Mouse (Mus musculus) lung, postnatal 10 days (tissue): ENCODE results near the gene Col25a1.

Experiments
- DNase-seq: peaks from one replicate; pipeline ENCODE4 v3.0.0; 2021

Gene Col25a1

DNA sequence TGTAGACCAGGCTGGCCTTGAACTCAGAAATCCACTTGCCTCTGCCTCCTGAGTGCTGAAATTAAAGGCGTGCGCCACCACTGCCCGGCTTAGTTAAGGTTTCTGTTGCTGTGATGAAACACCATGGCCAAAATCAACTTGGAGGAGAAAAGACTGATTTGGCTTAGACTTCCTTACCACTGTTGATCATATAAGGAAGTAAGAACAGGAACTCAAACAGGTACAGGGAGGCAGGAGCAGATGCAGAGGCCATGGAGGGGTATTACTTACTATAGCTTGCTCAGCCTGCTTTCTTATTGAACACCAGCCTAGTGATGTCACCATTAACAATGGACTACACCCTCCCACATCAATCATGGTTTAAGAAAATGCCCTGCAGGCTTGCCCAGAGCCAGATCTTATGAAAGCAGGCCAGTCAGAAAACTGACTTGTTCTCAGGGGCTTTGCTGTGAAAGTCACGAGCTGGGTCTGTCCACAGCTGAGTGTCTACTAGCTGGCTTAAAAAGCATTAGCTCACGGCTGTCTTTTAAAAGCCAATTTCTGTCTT is 249.1 kb downstream of the Col25a1 start:
- no peak for DNase-seq

DNA sequence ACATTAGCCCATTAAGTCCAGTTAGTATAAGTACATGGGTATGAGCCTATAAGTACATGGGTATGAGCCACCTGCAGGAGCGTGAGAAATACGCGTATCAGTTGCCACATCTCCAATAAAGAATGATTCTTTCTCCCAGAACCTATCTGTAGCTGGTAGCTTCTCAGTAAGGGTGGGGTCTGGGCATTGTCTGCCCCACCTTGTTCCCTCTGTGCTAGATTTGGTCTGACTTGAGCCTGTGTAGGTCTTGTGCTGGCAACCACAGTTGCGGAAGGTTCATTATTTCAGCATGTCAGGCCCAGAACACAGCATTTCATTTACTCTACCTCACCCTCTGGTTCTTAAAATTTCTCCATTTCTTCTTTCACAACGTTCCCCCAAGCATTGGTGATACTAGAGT is 250.4 kb downstream of the Col25a1 start:
- DNase-seq, result no peak

DNA sequence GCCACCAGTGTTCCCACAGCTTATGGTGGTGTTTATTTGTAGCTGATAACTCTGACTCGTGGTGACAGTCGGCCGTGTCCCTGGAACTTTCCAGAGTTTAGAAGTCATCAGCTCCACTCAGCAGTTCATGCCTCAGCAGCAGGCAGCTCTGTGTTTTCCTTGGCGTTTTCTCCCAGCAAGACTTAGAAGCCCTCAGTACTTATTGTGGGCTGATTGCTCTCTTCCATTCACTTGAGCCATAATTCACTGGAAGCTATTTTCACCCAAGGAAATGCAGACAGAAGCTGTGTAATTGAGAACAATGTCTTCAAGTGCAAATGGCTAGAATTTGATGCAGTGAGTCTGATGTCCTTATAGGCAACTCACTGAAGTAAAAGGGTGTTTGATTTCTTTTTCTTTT is 254.6 kb downstream of the Col25a1 start:
- no peak for DNase-seq

DNA sequence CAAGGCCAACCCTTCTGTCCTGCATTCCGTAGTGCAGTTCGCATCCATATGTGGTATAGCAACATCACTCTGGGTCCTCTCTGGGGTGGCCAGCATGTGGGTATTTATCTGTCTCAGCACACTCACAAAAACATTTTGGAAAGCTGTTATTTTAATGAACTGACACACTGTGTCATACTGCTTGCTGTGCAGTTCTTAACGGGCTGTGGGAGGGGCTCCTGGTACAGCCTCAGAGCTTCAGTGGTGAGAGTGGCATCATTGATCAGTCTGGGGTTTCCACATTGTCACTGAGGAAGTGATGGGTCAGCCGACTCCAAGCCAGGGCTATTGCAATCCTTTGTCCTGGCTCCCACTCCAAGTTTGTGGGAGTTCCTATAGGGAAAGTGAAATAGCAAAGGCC is 255.9 kb downstream of the Col25a1 start:
- no peak for DNase-seq

DNA sequence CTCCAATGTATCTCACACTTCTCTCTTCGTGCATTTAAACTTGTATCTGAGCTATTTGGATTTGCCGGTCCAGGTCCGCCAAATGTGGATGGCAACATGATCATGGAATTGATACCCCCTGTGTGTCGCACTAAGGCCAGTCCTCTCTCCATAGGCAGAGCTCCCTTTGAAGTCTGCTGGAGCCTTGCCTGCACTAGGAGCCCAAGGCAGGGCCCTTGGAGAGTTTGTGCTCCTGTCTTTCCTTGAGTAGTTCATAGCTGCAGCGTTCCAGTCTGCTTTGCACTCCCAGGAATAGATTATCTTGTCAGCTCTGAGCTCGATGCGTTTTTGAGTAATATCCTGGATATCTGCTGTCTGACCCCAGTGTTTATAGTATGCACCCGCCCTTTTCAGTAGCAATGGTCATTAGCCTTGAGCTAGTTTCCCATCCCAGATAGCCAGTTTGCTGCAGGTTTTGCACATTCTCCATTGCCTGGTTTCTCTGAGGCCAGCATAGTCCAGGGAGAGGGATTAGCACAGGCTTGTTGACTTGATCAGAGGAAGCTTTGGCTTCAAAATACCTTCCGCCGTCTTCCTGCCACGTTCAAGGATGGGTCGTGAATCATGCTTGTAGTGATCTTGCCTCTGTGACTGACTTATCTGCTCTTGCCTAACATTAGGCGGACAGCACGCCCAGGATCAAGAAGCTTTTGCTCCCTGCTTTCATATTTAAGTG is 258.1 kb downstream of the Col25a1 start:
- no peak for DNase-seq

DNA sequence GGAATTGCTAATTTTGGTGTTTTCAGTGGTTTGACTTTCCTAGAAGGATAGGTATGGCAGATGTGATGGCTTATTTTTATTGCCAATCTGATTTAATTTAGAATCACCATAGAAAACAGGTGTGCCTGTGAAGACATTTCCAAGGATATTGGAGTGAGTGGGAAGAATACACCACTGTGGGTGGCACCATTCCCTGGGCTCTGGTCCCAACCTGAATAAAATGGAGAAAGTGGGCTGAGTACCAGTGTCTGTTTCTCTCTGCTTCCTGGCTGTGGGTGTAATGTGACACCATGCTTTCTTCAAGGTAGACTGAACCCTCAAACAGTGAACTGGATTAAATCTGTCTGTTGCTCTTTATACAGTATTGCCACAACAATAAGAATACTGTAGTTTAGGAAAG is 265.3 kb downstream of the Col25a1 start:
- no peak for DNase-seq

DNA sequence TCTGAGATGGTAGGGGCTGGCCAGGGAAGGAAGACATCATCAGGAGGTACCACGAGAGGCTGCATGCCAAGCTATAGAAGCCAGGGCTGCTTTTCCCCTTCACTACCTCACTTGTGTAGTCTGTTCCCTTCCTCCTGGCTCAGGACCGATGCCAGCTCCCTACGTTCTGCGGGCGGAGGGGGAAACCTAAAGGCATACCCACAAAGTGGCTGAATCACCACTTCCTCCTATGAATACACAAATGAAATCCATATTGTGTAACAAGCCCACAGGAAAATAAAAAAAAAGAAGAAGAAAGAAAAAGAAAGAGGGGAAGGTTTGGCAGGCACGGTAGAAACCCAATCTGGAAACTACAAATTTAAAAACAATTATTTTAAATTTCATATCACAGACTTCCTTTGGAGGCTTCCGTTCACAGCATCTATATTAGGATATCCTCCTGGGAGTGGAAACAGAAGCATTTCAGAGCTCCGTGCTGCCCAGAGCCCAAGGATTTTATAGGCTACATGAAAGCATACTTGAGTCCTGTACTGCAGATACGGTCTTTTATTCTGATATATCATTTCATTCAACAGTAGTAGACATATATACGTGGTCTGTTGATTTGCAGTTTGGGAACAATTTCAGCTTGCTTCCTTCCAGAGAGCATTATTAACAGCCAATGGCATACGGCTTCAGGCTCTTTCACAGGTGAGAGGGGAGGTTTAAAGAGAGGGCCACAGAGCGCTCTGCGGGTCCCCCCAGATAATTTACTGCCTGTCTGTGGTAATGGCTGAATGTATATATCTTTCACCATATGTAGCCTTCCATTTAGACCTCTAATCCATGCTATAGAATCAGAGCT is 269.6 kb downstream of the Col25a1 start:
- peak; percentile 24 for DNase-seq

DNA sequence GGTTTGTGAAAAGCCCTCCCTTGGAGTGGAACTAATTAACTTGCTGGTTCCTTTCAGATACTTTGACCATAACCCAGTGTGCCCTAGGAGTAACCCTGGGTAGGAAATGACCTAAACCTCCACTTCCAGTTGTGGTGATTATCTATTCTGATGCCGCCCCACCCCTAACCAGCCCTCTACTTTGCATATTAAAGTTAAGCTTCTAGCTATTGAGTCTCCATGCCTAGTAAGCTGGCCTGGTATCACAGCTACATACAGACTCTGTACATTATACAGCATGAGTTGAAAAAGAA is 270.2 kb downstream of the Col25a1 start:
- DNase-seq, result no peak

DNA sequence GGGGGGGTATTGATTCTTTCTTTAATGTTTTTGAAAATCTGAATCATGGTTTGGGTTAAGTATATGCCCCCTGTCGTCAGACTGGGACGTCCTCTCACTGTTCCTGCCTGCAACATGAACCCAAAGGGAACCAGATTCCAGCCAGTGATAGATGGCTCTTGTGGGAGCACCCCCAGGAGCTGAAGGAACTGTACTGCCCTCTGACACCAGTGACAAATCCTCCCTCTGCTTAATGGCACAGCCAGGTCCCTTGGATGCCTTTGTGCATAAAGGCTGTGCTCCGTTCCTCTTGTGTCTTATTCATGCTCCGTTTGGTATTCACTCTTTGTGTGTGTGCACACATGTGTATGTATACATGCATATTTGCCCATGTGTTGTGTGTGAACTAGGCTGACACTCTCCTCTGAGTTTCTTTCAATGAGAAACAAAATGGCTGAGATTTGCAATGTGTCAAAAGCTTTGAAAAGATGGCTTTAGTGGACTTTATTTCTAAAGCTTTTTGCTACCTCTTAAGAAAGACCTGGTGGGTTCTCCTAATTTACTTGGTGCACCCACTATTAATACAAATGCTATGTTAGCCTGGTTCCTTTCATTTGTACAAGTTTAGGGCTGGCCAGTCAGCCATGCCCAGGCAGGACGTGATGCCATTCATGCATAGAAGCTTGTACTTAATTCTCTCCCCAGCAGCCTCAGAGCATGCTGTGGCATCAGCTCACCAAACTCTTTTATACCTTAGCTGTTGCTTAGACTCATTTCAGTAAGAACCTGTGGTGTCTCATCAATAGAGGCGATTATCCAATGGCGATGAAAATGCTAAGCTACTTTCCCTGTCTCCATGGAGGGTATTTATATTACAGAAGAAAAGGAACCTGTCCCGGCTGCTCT is 273.5 kb downstream of the Col25a1 start:
- DNase-seq, result no peak

DNA sequence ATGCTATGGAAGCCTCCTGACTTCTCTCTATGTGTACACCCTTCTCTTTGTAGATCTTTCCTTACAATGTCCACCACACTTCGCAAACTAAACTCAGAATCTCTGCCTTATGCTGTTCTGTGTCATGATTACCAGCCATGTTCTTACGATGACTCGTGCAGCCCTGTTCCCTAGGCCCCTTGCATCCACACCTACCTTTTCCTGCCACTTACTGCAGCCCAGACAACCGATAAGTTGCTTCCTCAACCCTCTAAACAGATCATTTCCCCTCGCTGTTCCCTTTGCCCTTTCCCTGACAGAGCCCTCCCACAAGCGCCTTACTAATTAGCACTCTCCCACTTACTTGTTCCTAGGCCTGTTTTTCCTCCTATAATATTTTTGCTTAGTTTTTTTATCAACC is 275.9 kb downstream of the Col25a1 start:
- DNase-seq, result no peak

DNA sequence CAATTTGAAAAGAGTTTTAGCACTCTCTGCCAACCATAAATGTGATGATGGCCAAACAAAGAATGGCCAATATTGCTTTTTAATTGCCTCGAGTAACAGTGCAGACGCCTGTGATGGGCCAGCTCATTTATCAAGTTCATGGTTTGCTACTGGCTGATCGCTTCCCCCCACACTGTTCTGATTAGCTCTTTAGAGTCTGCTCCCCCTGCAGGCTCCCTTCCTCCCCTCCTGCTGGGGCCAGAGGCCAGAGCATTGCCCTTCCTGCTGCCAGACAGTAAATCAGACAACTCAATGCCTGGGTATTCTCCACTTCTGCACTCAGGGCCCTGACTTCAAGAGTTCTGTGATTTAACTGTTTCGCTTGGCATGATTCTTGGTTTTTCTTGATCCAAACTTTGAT is 281.9 kb downstream of the Col25a1 start:
- no peak for DNase-seq

DNA sequence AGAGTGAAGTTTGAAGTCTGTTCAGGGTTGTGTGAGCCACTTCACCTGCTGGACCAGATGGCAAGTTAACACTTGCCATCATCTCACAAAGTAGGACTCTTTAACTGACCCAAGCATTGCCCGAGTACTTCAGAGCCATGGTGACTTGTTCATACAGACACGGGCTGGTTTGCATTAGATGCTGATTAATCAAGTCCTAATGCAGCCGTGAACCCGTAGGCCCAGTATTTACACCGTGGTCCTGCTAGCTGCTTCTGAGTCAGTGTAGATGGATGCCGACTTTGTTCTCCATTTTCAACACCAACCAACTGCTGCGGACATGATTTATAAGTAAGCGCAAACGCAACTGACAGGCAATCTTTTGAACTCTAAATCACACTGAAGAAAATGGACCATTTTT is 287.6 kb downstream of the Col25a1 start:
- no peak for DNase-seq

DNA sequence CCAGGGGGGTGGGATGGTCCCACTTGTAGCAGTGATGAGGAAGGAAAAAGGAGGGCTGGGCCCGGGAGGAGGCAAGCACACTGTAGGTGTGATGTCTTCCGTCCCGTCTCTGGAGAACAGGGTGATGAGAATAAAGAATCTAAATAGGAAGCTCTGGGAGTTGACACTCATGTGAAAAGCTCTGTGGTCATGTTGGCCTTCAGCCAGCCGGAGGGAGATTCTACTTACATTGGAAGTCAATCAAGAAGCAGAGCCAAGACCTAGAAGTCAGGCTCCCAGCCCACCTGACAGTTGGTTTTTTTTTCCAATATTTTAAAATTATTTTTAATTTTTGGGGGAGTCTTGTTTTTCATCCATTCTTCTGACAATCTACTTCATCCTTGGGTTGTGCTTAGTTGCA is 297.5 kb downstream of the Col25a1 start:
- no peak for DNase-seq

DNA sequence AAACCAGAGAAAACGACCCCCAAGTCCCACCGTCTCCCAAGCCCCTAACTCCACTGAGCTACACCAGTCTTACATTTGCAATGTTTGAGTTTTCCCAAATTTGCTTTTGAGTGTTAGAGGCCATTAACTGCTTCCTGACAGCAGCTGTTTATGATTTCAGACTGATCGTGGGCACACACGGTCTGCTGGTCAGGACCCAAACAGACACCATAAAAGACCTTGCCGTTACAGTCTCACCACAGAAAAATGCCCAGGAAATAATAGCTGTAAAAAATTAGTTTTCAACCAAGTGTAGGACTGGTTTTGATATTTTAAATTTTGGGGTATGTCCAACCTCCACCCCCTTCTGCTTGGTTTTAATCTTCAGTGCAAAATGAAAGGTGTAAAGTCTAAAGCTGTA is 298.8 kb downstream of the Col25a1 start:
- DNase-seq, result no peak

DNA sequence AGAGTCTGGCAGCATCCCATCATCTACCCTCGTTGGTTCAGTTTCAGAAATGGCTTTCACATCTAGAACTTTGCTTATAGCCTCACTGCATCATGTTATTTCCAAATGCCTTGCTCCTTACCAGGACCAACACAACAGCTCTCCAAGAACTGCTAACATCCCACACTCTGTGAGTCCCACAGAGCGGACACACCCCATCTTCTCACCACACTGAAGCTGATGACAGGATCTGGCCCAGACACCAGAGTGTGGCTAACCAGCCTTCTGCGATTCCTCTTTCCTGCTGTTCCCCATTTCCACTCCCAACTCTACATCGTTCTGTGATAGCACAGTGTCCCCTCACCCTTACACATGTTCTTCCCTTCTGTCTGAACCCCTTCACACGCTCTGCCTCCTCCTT is 301.5 kb downstream of the Col25a1 start:
- no peak for DNase-seq

DNA sequence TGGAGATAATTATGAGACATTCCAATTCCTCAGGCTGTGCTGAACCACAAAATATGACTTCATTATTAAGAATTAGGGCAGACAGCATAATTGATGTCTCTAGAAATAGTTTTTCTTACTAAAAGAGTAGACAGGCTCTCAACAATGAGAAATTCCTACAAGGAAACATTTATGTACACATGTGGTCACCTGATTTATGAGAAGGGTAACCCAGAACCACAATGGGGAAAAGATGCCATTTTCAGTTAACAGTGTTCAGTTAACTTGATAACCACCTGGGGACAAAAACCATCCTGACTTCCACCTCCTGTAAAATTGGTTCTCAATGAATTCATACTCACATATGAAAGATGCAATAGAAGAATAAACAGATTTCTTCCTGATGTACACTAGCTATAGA is 305.7 kb downstream of the Col25a1 start:
- DNase-seq, result no peak

DNA sequence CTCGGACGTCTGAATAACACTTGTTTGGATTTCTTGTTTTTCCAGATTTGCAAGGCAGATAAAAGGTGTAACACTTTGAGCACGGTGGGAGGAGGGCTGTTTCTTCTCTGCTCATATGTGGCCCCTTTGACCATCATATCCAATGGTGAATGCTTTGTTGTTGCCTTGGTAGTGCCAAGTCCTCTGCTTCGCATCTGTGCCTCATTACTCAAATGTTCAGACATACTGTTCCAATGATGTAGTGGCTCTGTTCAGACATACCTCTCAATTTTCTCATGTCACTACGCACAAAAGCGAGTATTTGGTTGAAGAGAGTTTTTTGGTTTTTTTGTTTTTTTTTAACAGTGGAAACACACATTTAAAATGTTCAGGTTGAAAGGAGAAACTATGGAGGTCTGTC is 308.5 kb downstream of the Col25a1 start:
- DNase-seq, result no peak

DNA sequence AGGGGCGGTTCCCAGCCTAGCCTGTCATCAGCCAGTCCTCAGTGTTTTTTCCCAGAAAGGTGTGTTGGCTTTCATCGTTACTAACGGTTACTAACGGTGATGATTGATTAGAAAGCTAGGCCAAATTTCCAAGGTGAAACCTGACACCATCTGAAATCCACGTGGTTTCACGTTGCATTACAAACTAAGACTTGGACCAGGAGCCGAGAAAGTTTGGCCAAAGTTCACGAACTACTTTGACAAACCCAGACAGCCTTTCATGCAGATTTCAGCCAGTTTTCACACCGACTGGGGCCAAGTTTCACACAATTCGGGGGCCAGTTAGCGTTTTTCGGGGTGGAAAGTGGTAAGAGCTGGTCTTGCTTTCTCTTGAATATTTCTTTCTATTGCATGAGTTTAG is 309.4 kb downstream of the Col25a1 start:
- peak; percentile 3 for DNase-seq

DNA sequence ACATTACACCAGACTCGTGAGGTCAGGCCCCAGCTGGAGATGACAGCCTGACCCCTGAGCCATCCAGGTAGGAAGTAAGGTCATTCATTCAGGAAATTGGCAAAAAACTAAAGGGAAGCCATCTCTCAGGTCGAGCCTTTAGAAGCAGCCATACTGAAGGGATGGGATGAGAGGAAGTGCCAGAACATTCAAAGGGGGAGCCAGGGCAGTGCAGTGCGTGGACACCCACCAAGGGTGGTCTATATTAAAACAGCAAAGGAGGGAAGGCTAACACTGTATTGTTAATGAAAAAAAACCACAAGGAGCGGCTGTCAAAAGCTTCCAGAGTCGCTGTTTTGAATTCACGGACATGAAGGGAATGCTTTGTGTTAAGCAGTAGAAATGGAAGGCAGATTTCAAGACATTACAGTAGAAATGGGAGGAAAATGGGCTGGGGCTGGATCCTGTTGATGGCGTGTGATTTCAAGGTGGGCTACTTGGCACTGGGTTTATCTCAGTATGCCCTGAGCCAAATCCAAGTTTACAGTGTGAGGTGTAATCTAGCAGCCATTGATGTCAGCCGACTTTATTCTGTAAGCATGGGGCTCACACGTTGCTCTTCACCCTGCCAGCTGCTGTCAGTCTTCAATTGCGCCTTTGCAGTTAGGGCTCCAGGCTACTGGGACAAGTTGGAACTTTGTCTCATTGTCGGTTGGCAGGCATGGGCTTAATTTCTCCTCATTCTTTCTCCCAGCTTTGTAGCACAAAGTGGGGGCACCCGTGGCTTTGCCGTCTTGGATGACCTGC is 312.7 kb downstream of the Col25a1 start:
- DNase-seq, result no peak

DNA sequence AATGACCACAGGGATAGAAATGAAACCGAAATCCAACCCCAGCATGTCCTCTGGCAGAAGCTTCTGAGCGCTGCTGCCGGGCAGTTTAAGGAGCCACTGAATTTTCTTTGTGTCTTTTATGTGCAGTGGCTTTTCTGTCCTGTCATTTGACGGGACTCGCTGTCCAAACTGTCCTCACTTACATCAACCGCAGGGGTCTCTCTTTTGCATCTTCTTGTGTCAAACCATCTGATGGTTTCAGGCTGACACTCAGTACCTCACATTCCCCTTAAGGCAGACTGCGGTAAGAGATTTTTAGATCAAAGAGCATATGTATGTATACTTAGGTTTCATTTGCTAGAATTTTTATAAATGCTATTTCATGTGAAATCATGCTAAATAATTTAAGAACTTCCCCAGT is 318.6 kb downstream of the Col25a1 start:
- no peak for DNase-seq

DNA sequence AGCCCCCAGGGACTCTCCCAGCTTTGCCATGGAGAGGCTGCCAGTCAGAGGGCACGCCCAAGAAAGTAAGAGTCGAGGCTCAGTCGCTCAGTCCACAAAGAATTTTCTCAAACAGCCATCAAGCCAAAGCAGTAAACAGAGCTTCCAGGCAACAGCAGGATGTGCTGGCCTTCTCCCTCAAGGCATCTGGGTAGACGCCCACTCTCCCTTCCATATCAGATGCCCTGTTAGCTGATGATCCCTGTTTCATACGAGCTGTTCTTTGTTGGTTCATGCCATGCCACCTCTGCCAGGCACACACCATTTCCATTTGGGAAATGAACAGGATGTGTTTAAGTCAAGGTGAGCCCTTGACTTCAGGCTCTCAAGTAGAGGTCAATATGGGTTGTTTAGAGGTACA is 334.1 kb downstream of the Col25a1 start:
- DNase-seq, result no peak

DNA sequence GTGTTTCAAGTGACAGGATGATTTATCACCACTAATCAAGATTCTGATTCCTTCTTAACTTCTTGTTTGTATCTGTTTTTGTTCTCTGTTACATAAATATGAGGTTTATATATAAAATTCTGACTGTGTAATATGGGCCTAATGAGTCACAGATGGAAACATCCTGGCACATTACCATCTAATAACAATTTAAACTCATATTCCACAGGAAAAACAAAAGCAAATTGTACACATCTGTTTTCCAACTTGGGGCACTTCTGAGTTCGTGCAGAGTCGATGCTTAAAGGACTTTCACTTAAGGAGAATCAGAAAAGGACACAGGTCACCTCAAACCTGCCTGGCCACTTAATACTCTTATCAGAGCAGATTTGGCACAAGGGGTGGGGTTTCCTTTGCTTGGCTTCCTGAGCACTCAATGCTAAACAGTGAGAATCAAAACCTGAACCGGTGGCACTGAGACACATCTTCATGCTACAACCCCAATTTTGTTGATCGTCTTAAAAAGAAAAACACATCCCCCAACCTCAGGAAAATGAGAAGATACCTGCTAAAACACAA is 342.0 kb downstream of the Col25a1 start:
- DNase-seq, result peak; percentile 18
